Mouse (Mus musculus): ENCODE measurements around the gene Actg2. TPM values are rescaled to one million over a fixed set of nuclear protein-coding genes. Genes with fewer than 3 reads are reported as not detected.
"Not testable (repeated sequence)": the region's sequence is repeated elsewhere in the genome, so short reads cannot be mapped to it uniquely, and the experiment has no call there.

Gene Actg2
- polyA plus RNA-seq (2014; fragmentation: Nextera tagmentation; extraction: Ambion mirVana): 10.7 and 10.9 TPM in 2 replicates

GRCm38 (mm10) chr6:83536028-83536794 lies at the start of gene Actg2:
Gene Actg2, minus strand, starts transcription at chr6:83536265.
- 70% methylated on average over 12 of the region's 12 CpGs for WGBS (ENCODE audit: insufficient replicate concordance)
- no peak for ATAC-seq (replicated peaks; ENCODE audit: insufficient number of reproducible peaks, low FRiP score, low TSS enrichment)
- Histone ChIP-seq H3K27ac (ENCODE audit: low read depth, low read length) (no peak within 1 kb of the TSS), H3K27me3 (ENCODE audit: control insufficient read depth, insufficient read depth, low read length) (no peaks in the 10 kb centered on the region), H3K9ac (ENCODE audit: low read depth, low read length) (peak within 1 kb of the TSS; percentile 22; the same call in 1 of the 2 replicates), H3K4me3 (ENCODE audit: low read depth, low read length) (no peak within 1 kb of the TSS), H3K9me3 (replicated peaks; ENCODE audit: control insufficient read depth, low read length) (no peaks in the 10 kb centered on the region), H3K4me2 (no peak within 1 kb of the TSS), H3K4me1 (ENCODE audit: control insufficient read depth, insufficient read depth, low read length) (peaks cover 8% of the 10 kb centered on the region; the same call in 1 of the 2 replicates), H3K36me3 (ENCODE audit: control insufficient read depth, insufficient read depth, low read length) (no peaks in the 10 kb centered on the region)

- not testable (repeated sequence) for H3K36me3 ChIP-seq (ENCODE audit: control insufficient read depth, insufficient read depth, low read length); H3K9me3 ChIP-seq (replicated peaks; ENCODE audit: control insufficient read depth, low read length); H3K4me2 ChIP-seq; H3K4me3 ChIP-seq (ENCODE audit: low read depth, low read length); H3K27me3 ChIP-seq (ENCODE audit: control insufficient read depth, insufficient read depth, low read length); ATAC-seq (replicated peaks; ENCODE audit: insufficient number of reproducible peaks, low FRiP score, low TSS enrichment); H3K27ac ChIP-seq (ENCODE audit: low read depth, low read length); H3K4me1 ChIP-seq (ENCODE audit: control insufficient read depth, insufficient read depth, low read length); H3K9ac ChIP-seq (ENCODE audit: low read depth, low read length)
- WGBS (ENCODE audit: insufficient replicate concordance): 79% methylated on average over 9 of the region's 9 CpGs
Measured at GRCm38 (mm10) chr6:83585328-83585727, 49.3 kb upstream of the Actg2 start.

- no peak for ATAC-seq (replicated peaks; ENCODE audit: insufficient number of reproducible peaks, low FRiP score, low TSS enrichment)
- Histone ChIP-seq H3K9ac (ENCODE audit: low read depth, low read length) (no peak overlapping the region), H3K9me3 (replicated peaks; ENCODE audit: control insufficient read depth, low read length) (no peaks in the 10 kb centered on the region), H3K27ac (ENCODE audit: low read depth, low read length) (no peak overlapping the region), H3K4me3 (ENCODE audit: low read depth, low read length) (no peak overlapping the region), H3K36me3 (ENCODE audit: control insufficient read depth, insufficient read depth, low read length) (no peaks in the 10 kb centered on the region), H3K4me2 (no peak overlapping the region), H3K4me1 (ENCODE audit: control insufficient read depth, insufficient read depth, low read length) (no peaks in the 10 kb centered on the region), H3K27me3 (ENCODE audit: control insufficient read depth, insufficient read depth, low read length) (no peaks in the 10 kb centered on the region)
- WGBS (ENCODE audit: insufficient replicate concordance): 62% methylated on average over 2 of the region's 2 CpGs
Measured at GRCm38 (mm10) chr6:83583591-83583990, 47.5 kb upstream of the Actg2 start.

- 3% methylated on average over 6 of the region's 6 CpGs for WGBS (ENCODE audit: insufficient replicate concordance)
- Histone ChIP-seq H3K9ac (ENCODE audit: low read depth, low read length) (no peak overlapping the region), H3K4me3 (ENCODE audit: low read depth, low read length) (no peak overlapping the region), H3K27ac (ENCODE audit: low read depth, low read length) (no peak overlapping the region), H3K9me3 (replicated peaks; ENCODE audit: control insufficient read depth, low read length) (no peaks in the 10 kb centered on the region), H3K27me3 (ENCODE audit: control insufficient read depth, insufficient read depth, low read length) (no peaks in the 10 kb centered on the region), H3K4me1 (ENCODE audit: control insufficient read depth, insufficient read depth, low read length) (no peaks in the 10 kb centered on the region), H3K36me3 (ENCODE audit: control insufficient read depth, insufficient read depth, low read length) (no peaks in the 10 kb centered on the region), H3K4me2 (0 out of 2 replicates have a peak overlapping the region, but pooled peaks have one; percentile 1)
- ATAC-seq (replicated peaks; ENCODE audit: insufficient number of reproducible peaks, low FRiP score, low TSS enrichment): no peak
Measured at GRCm38 (mm10) chr6:83582938-83583270, 46.8 kb upstream of the Actg2 start.

GRCm38 (mm10) chr6:83582135-83582937 lies 46.3 kb upstream of the Actg2 start:
- Histone ChIP-seq H3K4me2 (0 out of 2 replicates have a peak overlapping the region, but pooled peaks have one; percentile 1), H3K4me3 (ENCODE audit: low read depth, low read length) (no peak overlapping the region), H3K9ac (ENCODE audit: low read depth, low read length) (no peak overlapping the region), H3K27me3 (ENCODE audit: control insufficient read depth, insufficient read depth, low read length) (no peaks in the 10 kb centered on the region), H3K27ac (ENCODE audit: low read depth, low read length) (no peak overlapping the region), H3K36me3 (ENCODE audit: control insufficient read depth, insufficient read depth, low read length) (no peaks in the 10 kb centered on the region), H3K4me1 (ENCODE audit: control insufficient read depth, insufficient read depth, low read length) (no peaks in the 10 kb centered on the region), H3K9me3 (replicated peaks; ENCODE audit: control insufficient read depth, low read length) (no peaks in the 10 kb centered on the region)
- ATAC-seq (replicated peaks; ENCODE audit: insufficient number of reproducible peaks, low FRiP score, low TSS enrichment): no peak
- 51% methylated on average over 20 of the region's 20 CpGs for WGBS (ENCODE audit: insufficient replicate concordance)

- H3K4me1 ChIP-seq (ENCODE audit: control insufficient read depth, insufficient read depth, low read length): 0 out of 2 replicates have a peak, but pooled peaks cover 2% of the 10 kb centered on the region
- H3K9me3 ChIP-seq (replicated peaks; ENCODE audit: control insufficient read depth, low read length): no peaks in the 10 kb centered on the region
- H3K9ac ChIP-seq (ENCODE audit: low read depth, low read length): no peak overlapping the region
- no peak overlapping the region for H3K4me2 ChIP-seq
- no peak for ATAC-seq (replicated peaks; ENCODE audit: insufficient number of reproducible peaks, low FRiP score, low TSS enrichment)
- H3K4me3 ChIP-seq (ENCODE audit: low read depth, low read length): no peak overlapping the region
- H3K27me3 ChIP-seq (ENCODE audit: control insufficient read depth, insufficient read depth, low read length): peaks cover 5% of the 10 kb centered on the region
- no peaks in the 10 kb centered on the region for H3K36me3 ChIP-seq (ENCODE audit: control insufficient read depth, insufficient read depth, low read length)
- no peak overlapping the region for H3K27ac ChIP-seq (ENCODE audit: low read depth, low read length)
Measured at GRCm38 (mm10) chr6:83577534-83577933, 41.5 kb upstream of the Actg2 start.

GRCm38 (mm10) chr6:83575609-83576008 lies 39.5 kb upstream of the Actg2 start:
- no peak overlapping the region for H3K4me3 ChIP-seq (ENCODE audit: low read depth, low read length)
- ATAC-seq (replicated peaks; ENCODE audit: insufficient number of reproducible peaks, low FRiP score, low TSS enrichment): no peak
- H3K36me3 ChIP-seq (ENCODE audit: control insufficient read depth, insufficient read depth, low read length): no peaks in the 10 kb centered on the region
- 71% methylated on average over 4 of the region's 4 CpGs for WGBS (ENCODE audit: insufficient replicate concordance)
- H3K4me2 ChIP-seq: no peak overlapping the region
- H3K9me3 ChIP-seq (replicated peaks; ENCODE audit: control insufficient read depth, low read length): no peaks in the 10 kb centered on the region
- peaks cover 8% of the 10 kb centered on the region for H3K4me1 ChIP-seq (ENCODE audit: control insufficient read depth, insufficient read depth, low read length)
- no peak overlapping the region for H3K27ac ChIP-seq (ENCODE audit: low read depth, low read length)
- no peak overlapping the region for H3K9ac ChIP-seq (ENCODE audit: low read depth, low read length)
- peaks cover 5% of the 10 kb centered on the region for H3K27me3 ChIP-seq (ENCODE audit: control insufficient read depth, insufficient read depth, low read length)

GRCm38 (mm10) chr6:83572671-83573070 lies 36.6 kb upstream of the Actg2 start, which contains the start of gene Stambp:
Gene Stambp, minus strand, starts transcription at chr6:83572729.
- peak within 1 kb of the TSS; percentile 84 for H3K9ac ChIP-seq (ENCODE audit: low read depth, low read length)
- ATAC-seq (replicated peaks; ENCODE audit: insufficient number of reproducible peaks, low FRiP score, low TSS enrichment): peak; percentile 50; the same call in 1 of the 2 replicates
- H3K4me3 ChIP-seq (ENCODE audit: low read depth, low read length): peak within 1 kb of the TSS; percentile 92
- peaks cover 5% of the 10 kb centered on the region for H3K27me3 ChIP-seq (ENCODE audit: control insufficient read depth, insufficient read depth, low read length)
- H3K4me2 ChIP-seq: peak within 1 kb of the TSS; percentile 93
- H3K27ac ChIP-seq (ENCODE audit: low read depth, low read length): peak within 1 kb of the TSS; percentile 50; the same call in 1 of the 2 replicates
- under 1% methylated on average over 8 of the region's 11 CpGs for WGBS (ENCODE audit: insufficient replicate concordance)
- no peaks in the 10 kb centered on the region for H3K36me3 ChIP-seq (ENCODE audit: control insufficient read depth, insufficient read depth, low read length)
- H3K9me3 ChIP-seq (replicated peaks; ENCODE audit: control insufficient read depth, low read length): no peaks in the 10 kb centered on the region
- H3K4me1 ChIP-seq (ENCODE audit: control insufficient read depth, insufficient read depth, low read length): peaks cover 12% of the 10 kb centered on the region
